Mouse (Mus musculus) embryonic facial prominence, embryonic 11.5 days (tissue): ENCODE measurements around the gene Fgfr2. TPM values are rescaled to one million over a fixed set of nuclear protein-coding genes. Genes with fewer than 3 reads are reported as not detected.

Experiments used
- ATAC-seq: fragments of 200-750 bp; cut with Nextera tagmentation; replicated peaks from 2 replicates; pipeline ENCODE4 v1.8.0; 2017; ENCODE audit warnings: low read depth; ENCODE audit not compliant: insufficient number of reproducible peaks, low FRiP score, low TSS enrichment
- DNase-seq: peaks from one replicate; pipeline ENCODE4 v3.0.0-alpha.2; 2015; ENCODE audit warnings: low spot score
- H3K27ac ChIP-seq: fragments of 300-500 bp; sonication (generic); replicated peaks from 2 replicates; pipeline ENCODE4 v1.5.1; 2014; ENCODE audit warnings: mild to moderate bottlenecking, low read depth, low read length, control low read depth
- H3K27me3 ChIP-seq: fragments of 300-500 bp; sonication (generic); 2 replicates; pipeline ENCODE4 v1.6.1; 2014; ENCODE audit warnings: mild to moderate bottlenecking, low read length, moderate library complexity, mixed read lengths; ENCODE audit not compliant: control insufficient read depth, insufficient read depth
- H3K36me3 ChIP-seq: fragments of 300-500 bp; sonication (generic); replicated peaks from 2 replicates; pipeline ENCODE4 v1.6.1; 2014; ENCODE audit warnings: low read depth, mild to moderate bottlenecking, low read length, moderate library complexity, mixed read lengths; ENCODE audit not compliant: control insufficient read depth, insufficient read depth
- H3K4me1 ChIP-seq: fragments of 300-500 bp; sonication (generic); 2 replicates; pipeline ENCODE4 v1.6.1; 2014; ENCODE audit warnings: low read length, mixed read lengths; ENCODE audit not compliant: control insufficient read depth, insufficient read depth
- H3K4me2 ChIP-seq: fragments of 300-500 bp; sonication (generic); 2 replicates; pipeline ENCODE4 v1.6.1; 2014; ENCODE audit warnings: low read depth, mild to moderate bottlenecking, control low read depth, low read length, moderate library complexity
- H3K4me3 ChIP-seq: fragments of 300-500 bp; sonication (generic); 2 replicates; pipeline ENCODE4 v1.5.1; 2014; ENCODE audit warnings: low read depth, low read length, control low read depth
- H3K9ac ChIP-seq: fragments of 300-500 bp; sonication (generic); replicated peaks from 2 replicates; pipeline ENCODE4 v1.6.1; 2014; ENCODE audit warnings: mild to moderate bottlenecking, control low read depth, low read length
- H3K9me3 ChIP-seq: fragments of 300-500 bp; sonication (generic); replicated peaks from 2 replicates; pipeline ENCODE4 v1.6.1; 2016; ENCODE audit warnings: mild to moderate bottlenecking, low read length, inconsistent platforms, mixed read lengths; ENCODE audit not compliant: control insufficient read depth
- WGBS: fragments of 180-500 bp; shearing (Covaris S2); extraction: QIAGEN DNeasy Blood & Tissue Kit; methylation state at CpG from one replicate; pipeline ENCODE4 v1.1.7; 2014; 5-methylcytosine and 5-hydroxymethylcytosine counted together
- polyA plus RNA-seq: library from polyadenylated mRNA; unstranded; fragments of >200 nt; fragmentation: Nextera tagmentation; extraction: Ambion mirVana; gene quantifications from 2 replicates; pipeline ENCODE4 v1.2.1, GENCODE M21; 2014

Gene Fgfr2
- polyA plus RNA-seq, 1 experiment from 2014 or later: 75.6 TPM

DNA sequence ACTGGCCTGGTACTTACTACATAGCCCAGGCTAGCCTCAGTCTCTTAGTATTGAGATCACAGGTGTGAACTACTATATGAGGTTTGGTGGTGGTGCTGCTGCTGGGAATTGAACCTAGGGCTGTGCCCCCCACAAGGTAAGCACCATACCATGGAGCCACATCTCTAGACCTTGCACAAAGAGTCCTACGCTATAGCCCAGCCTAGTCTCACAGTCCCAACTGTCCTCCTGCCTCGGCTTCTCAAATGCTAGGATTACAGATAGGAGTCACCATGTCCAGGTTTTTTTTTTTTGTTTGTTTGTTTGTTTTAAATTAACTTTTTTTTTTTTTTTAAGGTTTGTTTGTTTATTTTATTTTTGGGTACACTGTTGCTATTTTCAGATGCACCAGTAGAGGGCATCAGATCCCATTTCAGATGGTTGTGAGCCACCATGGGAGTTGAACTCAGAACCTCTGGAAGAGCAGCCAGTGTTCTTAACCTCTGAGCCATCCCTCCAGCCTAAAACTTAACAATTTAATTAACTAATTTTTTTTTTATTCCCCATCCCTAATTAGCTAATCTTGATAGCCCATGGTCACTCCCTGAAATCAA, 2388.9 kb downstream of the Fgfr2 start:
- no peak for DNase-seq
- 89% methylated on average over 2 of the region's 2 CpGs for WGBS

DNA sequence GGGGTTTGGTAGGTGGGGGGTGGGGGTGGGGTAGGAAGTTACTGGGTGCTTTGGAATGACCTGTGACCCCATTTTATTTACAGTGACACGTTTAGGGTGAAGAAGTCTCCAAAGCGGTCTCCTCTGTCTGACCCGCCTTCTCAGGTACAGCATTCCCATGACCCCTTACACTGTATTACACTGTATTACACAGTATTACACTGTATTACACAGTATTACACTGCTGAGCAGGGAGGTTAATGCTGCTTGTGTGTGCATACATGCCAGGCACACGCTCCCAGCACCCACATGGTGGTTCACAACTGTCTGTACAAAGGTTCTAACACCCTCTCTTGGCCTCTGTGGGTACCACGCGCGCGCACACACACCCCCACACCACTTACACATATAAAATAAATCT, 2389.7 kb downstream of the Fgfr2 start:
- no peak overlapping the region for H3K4me3 ChIP-seq
- no peak for DNase-seq
- 93% methylated on average over 8 of the region's 8 CpGs for WGBS
- no peaks in the 10 kb centered on the region for H3K27me3 ChIP-seq
- no peak overlapping the region for H3K27ac ChIP-seq
- no peak overlapping the region for H3K4me2 ChIP-seq
- no peaks in the 10 kb centered on the region for H3K4me1 ChIP-seq
- H3K36me3 ChIP-seq: peaks cover 2% of the 10 kb centered on the region
- ATAC-seq: peak; percentile 65; the same call in 1 of the 2 replicates
- no peak overlapping the region for H3K9ac ChIP-seq
- H3K9me3 ChIP-seq: no peaks in the 10 kb centered on the region

More for the DNA sequence above, 2388.9 kb downstream of the Fgfr2 start:
- Histone ChIP-seq H3K4me3 (no peak overlapping the region), H3K9me3 (no peaks in the 10 kb centered on the region), H3K27ac (no peak overlapping the region), H3K9ac (no peak overlapping the region), H3K4me2 (no peak overlapping the region), H3K4me1 (no peaks in the 10 kb centered on the region), H3K27me3 (no peaks in the 10 kb centered on the region), H3K36me3 (peaks cover 2% of the 10 kb centered on the region)
- no peak for ATAC-seq

DNA sequence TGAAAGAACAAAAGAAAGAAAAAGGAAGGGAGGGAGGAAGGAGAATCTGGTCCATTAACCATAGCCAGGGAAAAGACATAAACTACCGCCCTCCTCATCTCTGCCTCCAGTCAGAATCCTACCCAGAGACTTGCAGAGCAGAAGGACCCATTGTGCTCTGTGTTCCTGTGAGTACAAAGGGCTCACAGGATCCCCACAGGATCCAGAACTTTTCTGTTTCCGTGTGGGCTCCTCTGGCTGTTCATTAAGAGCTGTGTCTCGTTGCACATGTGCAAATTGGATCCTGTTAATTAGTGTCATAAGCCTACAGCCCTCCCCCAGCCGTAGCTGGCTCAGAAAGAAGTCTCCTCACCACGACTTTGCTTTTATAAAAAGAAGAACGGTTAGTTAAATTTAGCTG, 2390.2 kb downstream of the Fgfr2 start:
- no peaks in the 10 kb centered on the region for H3K9me3 ChIP-seq
- H3K4me3 ChIP-seq: no peak overlapping the region
- no peaks in the 10 kb centered on the region for H3K4me1 ChIP-seq
- no peak for DNase-seq
- no peak overlapping the region for H3K27ac ChIP-seq
- peaks cover under 1% of the 10 kb centered on the region for H3K36me3 ChIP-seq
- ATAC-seq: no peak
- H3K27me3 ChIP-seq: no peaks in the 10 kb centered on the region
- H3K9ac ChIP-seq: no peak overlapping the region
- 59% methylated on average over 6 of the region's 6 CpGs for WGBS
- H3K4me2 ChIP-seq: no peak overlapping the region

DNA sequence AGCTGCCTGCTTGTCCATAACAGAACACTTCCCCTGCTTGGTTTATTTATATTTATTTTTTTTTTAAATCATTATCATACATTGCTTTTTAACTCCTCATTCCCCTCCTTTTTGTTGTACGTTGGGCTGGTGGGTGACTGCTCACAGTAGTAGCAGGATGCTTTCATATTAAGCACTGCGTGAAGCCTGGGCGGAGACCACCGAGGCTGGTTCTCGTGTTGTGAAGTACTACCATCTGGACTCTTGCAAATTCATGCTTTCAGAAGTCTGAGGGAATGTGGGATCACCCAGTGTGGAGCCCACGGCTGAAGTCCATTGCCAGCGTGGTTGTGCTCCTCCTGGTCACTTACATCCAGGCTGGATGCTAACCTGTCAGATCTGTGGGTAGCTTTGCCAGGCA, 2391.4 kb downstream of the Fgfr2 start:
- no peaks in the 10 kb centered on the region; the same call in none of the 2 replicates for H3K36me3 ChIP-seq
- H3K9me3 ChIP-seq: no peaks in the 10 kb centered on the region
- 76% methylated on average over 7 of the region's 7 CpGs for WGBS
- H3K27ac ChIP-seq: no peak overlapping the region
- no peak overlapping the region for H3K4me2 ChIP-seq
- no peak overlapping the region for H3K4me3 ChIP-seq
- no peak for DNase-seq
- no peaks in the 10 kb centered on the region for H3K27me3 ChIP-seq
- no peaks in the 10 kb centered on the region for H3K4me1 ChIP-seq
- no peak for ATAC-seq
- H3K9ac ChIP-seq: no peak overlapping the region

DNA sequence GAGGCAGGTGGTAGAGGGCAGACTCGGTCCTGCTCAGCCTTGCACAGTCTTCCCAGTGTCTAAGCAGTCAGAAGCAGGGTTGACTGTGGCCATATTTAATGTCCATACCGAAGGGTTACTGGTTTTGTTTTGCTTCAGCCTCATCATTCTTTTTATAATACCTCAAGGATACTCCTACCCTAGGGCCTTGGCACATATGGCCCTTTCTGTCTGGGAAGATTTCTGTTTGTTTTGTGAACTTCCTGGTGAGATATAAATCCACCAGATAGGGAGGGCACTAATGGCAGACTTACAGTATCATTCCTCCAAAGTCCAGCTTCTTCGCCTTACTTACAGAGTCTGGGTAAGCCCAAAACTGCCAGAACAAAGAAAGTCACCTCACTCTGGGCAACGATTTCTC, 2395.6 kb downstream of the Fgfr2 start:
- H3K27ac ChIP-seq: no peak overlapping the region
- DNase-seq: no peak
- no peak overlapping the region for H3K4me3 ChIP-seq
- H3K4me2 ChIP-seq: no peak overlapping the region
- H3K27me3 ChIP-seq: no peaks in the 10 kb centered on the region
- H3K4me1 ChIP-seq: no peaks in the 10 kb centered on the region
- no peak for ATAC-seq
- H3K9ac ChIP-seq: no peak overlapping the region
- no peaks in the 10 kb centered on the region for H3K9me3 ChIP-seq
- WGBS: 93% methylated on average over 4 of the region's 4 CpGs
- H3K36me3 ChIP-seq: no peaks in the 10 kb centered on the region; the same call in 1 of the 2 replicates

DNA sequence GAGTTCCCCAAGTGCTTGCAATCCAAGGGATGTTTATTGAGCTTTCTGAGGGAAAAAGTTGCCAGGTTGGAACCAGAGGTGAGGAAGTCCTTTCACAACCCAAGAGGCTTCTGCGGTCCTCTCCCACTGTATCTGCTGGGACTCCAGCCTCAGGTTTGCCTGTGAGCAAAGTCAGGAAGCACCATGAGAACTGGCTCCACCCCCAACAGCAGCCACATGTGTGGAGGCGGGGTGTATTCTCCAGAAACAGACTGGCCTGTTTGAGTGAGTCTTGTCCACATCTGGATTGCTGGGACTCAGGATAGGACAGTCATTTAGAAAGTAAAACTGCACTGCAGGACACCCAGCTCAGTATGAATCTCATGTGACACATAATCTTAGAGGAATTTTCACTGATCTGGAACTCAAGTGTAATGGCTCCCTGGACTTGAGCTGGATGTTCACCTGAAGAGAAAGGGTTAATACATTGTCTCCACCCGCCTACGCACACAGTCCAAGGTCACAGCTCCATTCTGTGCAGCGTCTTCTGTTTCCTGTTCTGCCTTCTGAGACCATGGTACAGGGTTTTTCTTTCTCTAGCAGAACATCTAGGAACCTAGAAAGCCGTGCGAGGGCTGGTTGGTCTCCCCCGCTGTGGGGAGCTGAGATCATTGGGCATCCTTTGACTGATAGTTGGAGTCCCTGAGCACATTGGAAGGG, 2396.3 kb downstream of the Fgfr2 start:
- H3K9me3 ChIP-seq: no peaks in the 10 kb centered on the region
- H3K27me3 ChIP-seq: no peaks in the 10 kb centered on the region
- no peak overlapping the region for H3K27ac ChIP-seq
- no peaks in the 10 kb centered on the region for H3K4me1 ChIP-seq
- no peak for ATAC-seq
- H3K36me3 ChIP-seq: no peaks in the 10 kb centered on the region; the same call in 1 of the 2 replicates
- no peak overlapping the region for H3K9ac ChIP-seq
- DNase-seq: no peak
- 59% methylated on average over 8 of the region's 8 CpGs for WGBS
- no peak overlapping the region for H3K4me2 ChIP-seq
- H3K4me3 ChIP-seq: no peak overlapping the region

DNA sequence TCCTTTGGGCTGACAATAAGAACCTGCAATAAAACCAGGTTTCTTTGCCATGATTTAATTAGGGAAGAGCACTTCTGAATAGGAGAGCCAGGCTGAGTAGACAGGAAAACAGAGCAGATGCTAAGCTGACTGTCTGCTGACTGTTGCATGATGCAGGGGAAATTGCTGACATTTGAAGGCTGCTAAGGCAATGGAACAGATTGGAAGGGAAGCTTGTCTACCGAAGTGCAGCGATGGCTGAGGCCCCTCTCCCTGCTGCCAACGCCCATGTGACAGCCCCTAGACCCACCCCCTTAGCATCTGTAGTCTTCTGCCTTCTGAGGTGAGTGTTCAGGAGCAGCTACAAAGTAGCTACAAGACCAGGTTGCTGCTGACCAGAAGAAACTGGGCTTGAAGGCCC, 2397.0 kb downstream of the Fgfr2 start:
- Histone ChIP-seq H3K36me3 (no peaks in the 10 kb centered on the region; the same call in 1 of the 2 replicates), H3K9ac (no peak overlapping the region), H3K9me3 (no peaks in the 10 kb centered on the region), H3K4me1 (no peaks in the 10 kb centered on the region), H3K4me3 (no peak overlapping the region), H3K4me2 (no peak overlapping the region), H3K27me3 (no peaks in the 10 kb centered on the region), H3K27ac (no peak overlapping the region)
- WGBS: 86% methylated on average over 3 of the region's 3 CpGs
- DNase-seq: no peak
- ATAC-seq: no peak

DNA sequence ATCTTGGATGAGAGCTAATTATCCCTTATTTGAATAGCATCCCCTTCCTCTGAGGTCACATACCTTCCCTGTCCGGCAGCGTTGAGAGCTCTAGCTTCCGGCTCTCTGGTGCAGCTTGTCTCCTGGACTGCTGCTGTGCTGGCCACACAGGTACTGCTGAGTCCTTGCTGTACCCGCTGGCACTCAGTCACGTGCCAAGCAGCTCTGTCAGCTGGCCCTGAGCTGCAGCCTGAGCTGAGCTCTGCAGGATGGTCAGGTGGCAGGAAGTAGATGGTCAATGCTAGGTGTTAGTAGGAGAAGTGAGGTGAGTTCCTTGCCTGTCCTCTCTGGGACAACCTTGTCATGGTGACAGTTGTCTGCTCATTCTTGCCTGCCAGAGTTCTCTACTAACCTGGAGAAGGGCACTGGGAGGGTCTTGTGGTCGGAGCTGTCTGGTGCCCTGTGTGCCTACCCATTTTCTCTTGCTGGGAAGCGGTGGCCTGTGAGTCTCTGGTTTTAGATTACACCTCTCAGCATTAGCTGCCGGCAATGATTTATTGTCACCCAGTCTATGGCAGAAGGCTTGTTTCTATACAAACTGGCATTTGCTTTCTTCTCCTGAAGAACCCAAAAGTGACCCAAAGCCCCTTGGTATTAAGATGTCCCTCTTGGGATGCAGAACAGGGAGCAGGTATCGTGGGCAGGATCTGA, 2402.4 kb downstream of the Fgfr2 start:
- H3K9ac ChIP-seq: no peak overlapping the region; the same call in 1 of the 2 replicates
- H3K4me3 ChIP-seq: no peak overlapping the region
- H3K36me3 ChIP-seq: no peaks in the 10 kb centered on the region
- H3K27ac ChIP-seq: no peak overlapping the region; the same call in none of the 2 replicates
- WGBS: 66% methylated on average over 9 of the region's 9 CpGs
- H3K4me2 ChIP-seq: no peak overlapping the region
- ATAC-seq (no peak), DNase-seq (no peak)
- H3K9me3 ChIP-seq: no peaks in the 10 kb centered on the region
- H3K27me3 ChIP-seq: no peaks in the 10 kb centered on the region
- H3K4me1 ChIP-seq: no peaks in the 10 kb centered on the region; the same call in none of the 2 replicates
